Mouse (Mus musculus) liver, adult 2 months (tissue): ENCODE measurements around the gene Epha8.

Source experiments
- CTCF ChIP-seq: fragments of 200-500 bp; IDR thresholded peaks from 2 replicates; pipeline ENCODE4 v1.5.1; 2011; ENCODE audit warnings: low read depth, low read length, control low read depth
- POLR2A ChIP-seq: fragments of 200-500 bp; IDR thresholded peaks from 2 replicates; pipeline ENCODE4 v1.6.1; 2011; ENCODE audit warnings: low read length, control low read depth; ENCODE audit not compliant: insufficient read depth; ENCODE audit errors: extremely low read depth

- TF ChIP-seq POLR2A (no peak), CTCF (no peak)
Measured at GRCm38 (mm10) chr4:136894821-136895220, 61.8 kb downstream of the Epha8 start.
